Mouse (Mus musculus) heart, postnatal 0 days (tissue): Measurements from ENCODE around the gene Gpr107. TPM values are rescaled to one million over a fixed set of nuclear protein-coding genes. Genes with fewer than 3 reads are reported as not detected.

Experiments
- ATAC-seq: fragments of 200-750 bp; cut with Nextera tagmentation; 2 replicates; pipeline ENCODE4 v1.8.0; 2017; ENCODE audit warnings: low read depth, moderate number of reproducible peaks, moderate library complexity; ENCODE audit not compliant: insufficient read depth
- DNase-seq: peaks from one replicate; pipeline ENCODE4 v3.0.0-alpha.2; 2016; ENCODE audit warnings: low spot score
- H3K27ac ChIP-seq: fragments of 300-500 bp; sonication (generic); 2 replicates; pipeline ENCODE4 v1.5.1; 2014; ENCODE audit warnings: low read depth, mild to moderate bottlenecking
- H3K27me3 ChIP-seq: fragments of 300-500 bp; sonication (generic); 2 replicates; pipeline ENCODE4 v1.6.1; 2014; ENCODE audit warnings: low read length, mixed read lengths; ENCODE audit not compliant: control insufficient read depth, insufficient read depth
- H3K36me3 ChIP-seq: fragments of 300-500 bp; sonication (generic); replicated peaks from 2 replicates; pipeline ENCODE4 v1.6.1; 2014; ENCODE audit warnings: low read length, mixed read lengths; ENCODE audit not compliant: control insufficient read depth, insufficient read depth
- H3K4me1 ChIP-seq: fragments of 300-500 bp; sonication (generic); 2 replicates; pipeline ENCODE4 v1.6.1; 2014; ENCODE audit warnings: antibody characterized with exemption; ENCODE audit not compliant: control insufficient read depth, insufficient read depth
- H3K4me2 ChIP-seq: fragments of 300-500 bp; sonication (generic); 2 replicates; pipeline ENCODE4 v1.6.1; 2014; ENCODE audit warnings: low read depth, mild to moderate bottlenecking, low read length, moderate library complexity
- H3K4me3 ChIP-seq: fragments of 300-500 bp; sonication (generic); 2 replicates; pipeline ENCODE4 v1.5.1; 2014; ENCODE audit warnings: low read depth, low read length
- H3K9ac ChIP-seq: fragments of 300-500 bp; sonication (generic); replicated peaks from 2 replicates; pipeline ENCODE4 v1.6.1; 2014; ENCODE audit warnings: low read depth, low read length, mixed read lengths
- H3K9me3 ChIP-seq: fragments of 300-500 bp; sonication (generic); replicated peaks from 2 replicates; pipeline ENCODE4 v1.6.1; 2016; ENCODE audit warnings: low read length; ENCODE audit not compliant: control insufficient read depth
- CTCF ChIP-seq: IDR thresholded peaks from 2 replicates; pipeline ENCODE4 v1.5.1; 2016; ENCODE audit warnings: antibody characterized with exemption, control low read depth, low read depth
- EP300 ChIP-seq: IDR thresholded peaks from 2 replicates; pipeline ENCODE4 v1.6.1; 2016; ENCODE audit warnings: antibody characterized with exemption, low read depth
- WGBS: fragments of 180-500 bp; shearing (Covaris S2); extraction: QIAGEN DNeasy Blood & Tissue Kit; methylation state at CpG from one replicate; pipeline ENCODE4 v1.1.7; 2014; 5-methylcytosine and 5-hydroxymethylcytosine counted together
- polyA plus RNA-seq: library from polyadenylated mRNA; unstranded; fragments of >200 nt; fragmentation: Nextera tagmentation; extraction: Ambion mirVana; gene quantifications from 2 replicates; pipeline ENCODE4 v1.2.1, GENCODE M21; 2015
- total RNA-seq: library from RNA; depleted of rRNA; stranded (reverse); fragments of >200 nt; gene quantifications from 2 replicates; pipeline ENCODE4 v1.2.3, GENCODE M21; 2014; ENCODE audit warnings: low replicate concordance; rRNA removed

The Gpr107 gene
- total and polyA plus RNA-seq, 2 experiments from 2014 or later: 20.3 to 69.4 TPM

DNA sequence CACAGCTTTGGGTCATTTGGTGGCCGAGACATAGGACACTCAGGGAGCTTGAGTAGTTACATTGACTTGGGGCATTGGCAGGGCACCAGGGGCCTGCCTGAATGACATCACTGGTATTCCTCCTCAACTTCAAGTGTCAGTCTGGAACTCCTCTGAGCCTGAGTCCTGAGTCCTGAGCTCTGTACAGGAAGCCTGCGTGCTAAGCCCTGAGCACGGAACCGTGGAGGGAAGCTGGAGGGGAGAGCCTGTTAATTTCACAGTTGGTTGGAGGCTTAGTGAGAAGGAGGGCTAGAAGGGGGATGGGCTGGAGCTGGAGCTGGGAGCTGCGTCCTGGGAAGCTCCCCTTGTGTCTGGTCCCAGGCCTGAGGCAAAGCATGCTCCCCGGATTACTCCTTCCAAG is 115.3 kb downstream of the Gpr107 start:
- Histone ChIP-seq H3K9ac (0 out of 2 replicates have a peak overlapping the region, but pooled peaks have one; percentile 10), H3K36me3 (no peaks in the 10 kb centered on the region), H3K4me2 (no peak overlapping the region), H3K27me3 (no peaks in the 10 kb centered on the region), H3K9me3 (no peaks in the 10 kb centered on the region), H3K27ac (no peak overlapping the region), H3K4me1 (peaks cover 31% of the 10 kb centered on the region), H3K4me3 (no peak overlapping the region)
- ATAC-seq: no peak
- TF ChIP-seq CTCF (no peak), EP300 (no peak)
- no peak for DNase-seq
- 40% methylated on average over 6 of the region's 6 CpGs for WGBS

Other genes starting within 250 kb of the Gpr107 start
- 1.1 and 1.5 TPM in 2 replicates for gene Ptges, start 222.5 kb upstream of the Gpr107 start, total RNA-seq
- gene Ptges, start 222.5 kb upstream of the Gpr107 start, polyA plus RNA-seq: 1.2 and 1.4 TPM in 2 replicates
- 39.8 and 45.4 TPM in 2 replicates for gene Tor1b, start 199.4 kb upstream of the Gpr107 start, total RNA-seq
- gene Tor1b, start 199.4 kb upstream of the Gpr107 start, polyA plus RNA-seq: 19.0 and 20.4 TPM in 2 replicates
- gene Tor1a, start 184.4 kb upstream of the Gpr107 start, total RNA-seq: 27.1 and 43.9 TPM in 2 replicates
- gene Tor1a, start 184.4 kb upstream of the Gpr107 start, polyA plus RNA-seq: 32.7 and 35.0 TPM in 2 replicates
- 7.6 and 13.8 TPM in 2 replicates for gene BC005624, start 170.1 kb upstream of the Gpr107 start, total RNA-seq
- gene BC005624, start 170.1 kb upstream of the Gpr107 start, polyA plus RNA-seq: 21.1 and 23.7 TPM in 2 replicates
- 78.4 and 81.7 TPM in 2 replicates for gene Usp20, start 170.0 kb upstream of the Gpr107 start, total RNA-seq
- gene Usp20, start 170.0 kb upstream of the Gpr107 start, polyA plus RNA-seq: 27.6 and 31.2 TPM in 2 replicates
- gene Fnbp1, start 10.3 kb upstream of the Gpr107 start, total RNA-seq: 6.4 and 7.7 TPM in 2 replicates
- gene Fnbp1, start 10.3 kb upstream of the Gpr107 start, polyA plus RNA-seq: 10.0 and 11.4 TPM in 2 replicates
- gene Ncs1, start 93.5 kb downstream of the Gpr107 start, total RNA-seq: 24.9 and 31.4 TPM in 2 replicates
- gene Ncs1, start 93.5 kb downstream of the Gpr107 start, polyA plus RNA-seq: 17.7 and 18.6 TPM in 2 replicates
- gene Hmcn2, start 162.1 kb downstream of the Gpr107 start, total RNA-seq: 0.35 and 3.1 TPM in 2 replicates
- gene Hmcn2, start 162.1 kb downstream of the Gpr107 start, polyA plus RNA-seq: 0.67 and 0.77 TPM in 2 replicates